8 mouse cellular contexts compared by ENCODE assay signal in the genomic region with DNA sequence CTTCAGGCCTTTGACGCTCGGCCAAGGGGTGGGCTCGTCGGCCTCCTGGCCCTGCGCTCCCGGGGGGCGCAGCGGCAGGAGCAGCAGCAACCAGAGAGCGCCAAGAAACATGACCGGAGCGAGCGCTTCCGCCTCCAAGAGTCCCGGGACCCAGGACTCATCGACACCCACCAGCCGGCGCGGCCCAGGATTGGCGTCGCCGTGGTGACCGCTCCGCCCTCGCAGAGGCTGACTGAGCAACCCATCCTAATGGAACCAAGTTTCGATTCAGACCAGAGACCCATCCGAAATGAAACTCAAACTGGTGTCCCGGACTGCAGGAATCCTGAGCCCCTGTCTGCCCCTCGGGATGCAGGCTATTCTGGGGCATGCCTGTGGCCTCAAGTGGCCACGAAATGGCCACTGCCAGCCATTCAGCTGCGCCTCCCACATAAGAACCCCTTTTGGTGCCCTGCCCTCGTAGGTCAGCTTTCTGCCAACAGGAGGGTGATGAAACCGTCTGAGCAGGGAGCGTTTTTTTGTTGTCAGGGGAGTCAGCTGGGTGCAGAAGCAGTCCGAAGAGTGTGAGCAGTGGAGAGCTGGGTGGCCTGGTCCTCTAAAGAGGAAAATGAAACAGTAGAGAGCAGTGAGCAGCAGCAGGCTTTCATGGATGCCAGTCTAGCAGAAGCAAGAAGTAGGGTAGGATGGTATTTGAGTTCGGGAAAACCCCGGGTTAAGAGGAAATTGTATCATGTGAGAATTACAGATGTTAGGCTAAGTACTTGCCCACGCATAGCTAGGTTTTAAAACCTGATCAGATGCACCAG. TPM values are rescaled to one million over a fixed set of nuclear protein-coding genes. Genes with fewer than 3 reads are reported as not detected.
DNase-seq lines count a peak whose midpoint lies in the region; ATAC-seq and TF ChIP-seq lines count a peak whose summit lies in the region.

Gene Tor3a, minus strand, starts transcription at position 162 of the 806 bp plus-strand sequence.

- H3K4me3 ChIP-seq in left cerebral cortex, adult 2 months, result peak within 1 kb of the TSS; percentile 72
- H3K4me3 ChIP-seq in intestine, embryonic 16.5 days (ENCODE audit: low read length), result peak within 1 kb of the TSS; percentile 72
- peak within 1 kb of the TSS; percentile 50 for H3K4me3 ChIP-seq in limb, embryonic 11.5 days (ENCODE audit: low read depth, low read length)
- peak within 1 kb of the TSS; percentile 56 for H3K4me3 ChIP-seq in midbrain, embryonic 12.5 days
- H3K4me3 ChIP-seq in small intestine, adult 2 months (ENCODE audit: low read depth, low read length), result peak within 1 kb of the TSS; percentile 68

- H3K27ac ChIP-seq in left cerebral cortex, adult 2 months, result peak within 1 kb of the TSS; percentile 64
- H3K27ac ChIP-seq in intestine, embryonic 16.5 days (ENCODE audit: low read length), result no peak within 1 kb of the TSS
- H3K27ac ChIP-seq in limb, embryonic 11.5 days (replicated peaks; ENCODE audit: low read depth, low read length), result no peak within 1 kb of the TSS; the same call in 1 of the 2 replicates
- no peak within 1 kb of the TSS for H3K27ac ChIP-seq in midbrain, embryonic 12.5 days (replicated peaks)
- H3K27ac ChIP-seq in small intestine, adult 2 months (ENCODE audit: insufficient read depth, low read depth, low read length), result peak within 1 kb of the TSS; percentile 46

- H3K4me1 ChIP-seq in intestine, embryonic 16.5 days (ENCODE audit: control insufficient read depth, insufficient read depth, low read length), result peaks cover 4% of the 10 kb centered on the region; the same call in 1 of the 2 replicates
- 0 out of 2 replicates have a peak, but pooled peaks cover 4% of the 10 kb centered on the region for H3K4me1 ChIP-seq in limb, embryonic 11.5 days (ENCODE audit: control insufficient read depth, insufficient read depth, low read length)
- H3K4me1 ChIP-seq in midbrain, embryonic 12.5 days, result peaks cover 25% of the 10 kb centered on the region
- peaks cover 4% of the 10 kb centered on the region; the same call in 1 of the 2 replicates for H3K4me1 ChIP-seq in small intestine, adult 2 months (ENCODE audit: control insufficient read depth, insufficient read depth, insufficient read length, low read length)

- intact Hi-C loops in left cerebral cortex, adult 2 months (cut with DNase I), result no loop called here

- H3K9ac ChIP-seq in intestine, embryonic 16.5 days (ENCODE audit: low read depth, low read length), result peak within 1 kb of the TSS; percentile 78
- H3K9ac ChIP-seq in limb, embryonic 11.5 days (ENCODE audit: low read length), result peak within 1 kb of the TSS; percentile 62
- peak within 1 kb of the TSS; percentile 63 for H3K9ac ChIP-seq in midbrain, embryonic 12.5 days (replicated peaks)

- peak within 1 kb of the TSS; percentile 97 for H3K4me2 ChIP-seq in intestine, embryonic 16.5 days (ENCODE audit: low read depth, low read length)
- H3K4me2 ChIP-seq in limb, embryonic 11.5 days (ENCODE audit: low read depth, severe bottlenecking), result peak within 1 kb of the TSS; percentile 98
- peak within 1 kb of the TSS; percentile 94 for H3K4me2 ChIP-seq in midbrain, embryonic 12.5 days (replicated peaks)

- no peaks in the 10 kb centered on the region for H3K27me3 ChIP-seq in intestine, embryonic 16.5 days (replicated peaks; ENCODE audit: control insufficient read depth, insufficient read depth, low read length)
- H3K27me3 ChIP-seq in limb, embryonic 11.5 days (ENCODE audit: control insufficient read depth, insufficient read depth, low read length), result 0 out of 2 replicates have a peak, but pooled peaks cover 3% of the 10 kb centered on the region
- peaks cover 24% of the 10 kb centered on the region for H3K27me3 ChIP-seq in midbrain, embryonic 12.5 days
- no peaks in the 10 kb centered on the region for H3K27me3 ChIP-seq in small intestine, adult 2 months (ENCODE audit: control insufficient read depth, insufficient read depth, low read length)

- H3K9me3 ChIP-seq in intestine, embryonic 16.5 days (ENCODE audit: control insufficient read depth, low read length), result no peaks in the 10 kb centered on the region
- no peaks in the 10 kb centered on the region for H3K9me3 ChIP-seq in limb, embryonic 11.5 days (ENCODE audit: control insufficient read depth, low read length)
- H3K9me3 ChIP-seq in midbrain, embryonic 12.5 days, result no peaks in the 10 kb centered on the region

- DNase-seq in left cerebral cortex, adult 2 months (ENCODE audit: extremely low spot score in 1 of 2, low spot score in 2 of 2), result peak; percentile 58 to 61
- DNase-seq in left cerebral cortex, adult 8-10 months (ENCODE audit: low spot score in 2 of 2), result no peak
- peak; percentile 86 for DNase-seq in embryo, embryonic 11 days
- no peak for DNase-seq in gonadal fat pad, adult 2 months (ENCODE audit: low read depth)
- peak; percentile 72 for DNase-seq in limb, embryonic 11.5 days (ENCODE audit: low spot score)

- no peak for TF ChIP-seq POLR2A in small intestine, adult 2 months (IDR thresholded peaks at IDR 0.05; ENCODE audit: low read depth, low read length)

- peak; percentile 90 for ATAC-seq in intestine, embryonic 16.5 days
- ATAC-seq in limb, embryonic 11.5 days (ENCODE audit: insufficient number of reproducible peaks, low FRiP score, low TSS enrichment, low read depth), result 0 out of 2 replicates have a peak, but pooled peaks have one; percentile 49
- peak; percentile 75 for ATAC-seq in midbrain, embryonic 12.5 days (ENCODE audit: low FRiP score, low read depth)

- no peaks in the 10 kb centered on the region; the same call in 1 of the 2 replicates for H3K36me3 ChIP-seq in intestine, embryonic 16.5 days (ENCODE audit: control insufficient read depth, insufficient read depth, low read length)
- no peaks in the 10 kb centered on the region for H3K36me3 ChIP-seq in limb, embryonic 11.5 days (ENCODE audit: control insufficient read depth, insufficient read depth, low read length)
- H3K36me3 ChIP-seq in midbrain, embryonic 12.5 days, result peaks cover under 1% of the 10 kb centered on the region; the same call in 1 of the 2 replicates
- peaks cover 4% of the 10 kb centered on the region; the same call in 1 of the 2 replicates for H3K36me3 ChIP-seq in small intestine, adult 2 months (ENCODE audit: control insufficient read depth, insufficient read depth, low read length)

- no peak for TF ChIP-seq CTCF in left cerebral cortex, adult 2 months (IDR thresholded peaks at IDR 0.05)
- no peak for TF ChIP-seq CTCF in small intestine, adult 2 months (IDR thresholded peaks at IDR 0.05; ENCODE audit: extremely low read depth, insufficient read length, insufficient replicate concordance, low read depth, low read length)

- WGBS in intestine, embryonic 16.5 days, result 8% methylated on average over 37 of the region's 37 CpGs
- WGBS in limb, embryonic 11.5 days, result 8% methylated on average over 37 of the region's 37 CpGs
- 8% methylated on average over 37 of the region's 37 CpGs for WGBS in midbrain, embryonic 12.5 days
- WGBS in small intestine, adult 2 months, result 4% methylated on average over 37 of the region's 37 CpGs

RNA-seq across cellular contexts. Expression of gene Tor3a, which starts in this region (rescaled TPM):
- total RNA-seq in left cerebral cortex, adult 2 months (2021), result 1 to 10 TPM; 7.3 to 7.9 TPM
- 1 to 10 TPM; 5.8 to 8.1 (median 7.8) TPM for total RNA-seq in left cerebral cortex, adult 8-10 months (2022)
- 20.2 and 23.5 TPM in 2 replicates for polyA plus RNA-seq in gonadal fat pad, adult 2 months (2012; rRNA removed)
- 6.8 and 7.0 TPM in 2 replicates for polyA plus RNA-seq in intestine, embryonic 16.5 days (2015; fragmentation: Nextera tagmentation; extraction: Ambion mirVana)
- 8.2 and 10.0 TPM in 2 replicates for polyA plus RNA-seq in limb, embryonic 11.5 days (2014; fragmentation: Nextera tagmentation; extraction: Ambion mirVana)
- 2.9 and 4.8 TPM in 2 replicates for polyA plus RNA-seq in midbrain, embryonic 12.5 days (2016; fragmentation: Nextera tagmentation; extraction: Ambion mirVana)
- 21.5 and 31.0 TPM in 2 replicates for polyA plus RNA-seq in small intestine, adult 2 months (2012; rRNA removed)

Comparison
In these comparisons a context has a peak if more than half of its experiments do, and no peak if none do; other contexts are left out.
1. DNase-seq: peak in left cerebral cortex, adult 2 months (2 of 2), embryo, embryonic 11 days (single experiment) and limb, embryonic 11.5 days (single experiment); none in left cerebral cortex, adult 8-10 months (0 of 2) and gonadal fat pad, adult 2 months (single experiment).
2. H3K27ac ChIP-seq: peak in left cerebral cortex, adult 2 months (single experiment) and small intestine, adult 2 months (single experiment); none in intestine, embryonic 16.5 days (single experiment), limb, embryonic 11.5 days (single experiment) and midbrain, embryonic 12.5 days (single experiment).
3. Peak in every context shown above with its lines, with median percentiles within 50 percentile points of each other: H3K4me3 ChIP-seq, ATAC-seq, H3K4me2 ChIP-seq and H3K9ac ChIP-seq.